Mouse (Mus musculus) retina, adult 2 months (tissue): ENCODE results near the gene BC049352.

Experiments used
- DNase-seq: peaks from one replicate; pipeline ENCODE4 v3.0.0-alpha.2; 2012; ENCODE audit warnings: low read depth, low spot score

Gene BC049352

DNA sequence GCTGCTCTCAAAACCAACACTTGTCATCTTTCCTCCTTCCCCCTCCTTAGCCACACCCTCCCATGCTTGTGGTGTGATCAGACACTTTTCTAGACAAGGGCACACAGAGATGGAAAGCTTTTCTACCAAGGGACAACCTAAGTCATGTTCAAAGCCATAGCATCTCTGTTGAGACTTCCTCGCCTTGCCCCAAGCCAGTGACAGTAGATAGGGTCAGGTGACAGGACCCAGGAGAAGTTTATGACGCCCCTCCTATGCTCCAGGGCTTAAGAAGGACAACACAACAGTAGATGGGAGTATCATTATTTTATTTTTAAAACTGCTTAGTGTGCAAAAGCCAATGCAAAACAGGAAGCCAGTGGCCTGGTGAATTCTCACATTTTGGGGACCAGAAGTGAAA, 65.7 kb downstream of the BC049352 start:
- no peak for DNase-seq

DNA sequence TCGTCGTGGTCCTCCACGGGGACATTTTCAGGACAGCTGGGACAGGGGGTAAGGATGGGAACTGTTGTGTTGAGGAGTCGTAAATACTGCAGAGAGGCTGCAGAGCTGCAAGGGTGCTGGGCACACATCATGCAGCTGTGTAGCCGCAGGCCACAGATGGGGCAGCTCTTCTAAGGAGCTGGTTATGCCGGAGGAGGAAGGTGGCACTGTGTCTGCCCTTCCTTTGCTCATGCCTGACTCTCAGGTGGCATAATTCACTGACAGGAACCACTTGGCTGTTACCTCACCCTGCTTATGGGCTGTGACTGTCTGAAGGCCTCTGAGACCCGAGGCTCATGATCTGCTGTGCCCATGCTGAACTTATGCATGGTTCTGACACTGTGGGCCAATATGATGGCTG, 68.5 kb downstream of the BC049352 start:
- no peak for DNase-seq

DNA sequence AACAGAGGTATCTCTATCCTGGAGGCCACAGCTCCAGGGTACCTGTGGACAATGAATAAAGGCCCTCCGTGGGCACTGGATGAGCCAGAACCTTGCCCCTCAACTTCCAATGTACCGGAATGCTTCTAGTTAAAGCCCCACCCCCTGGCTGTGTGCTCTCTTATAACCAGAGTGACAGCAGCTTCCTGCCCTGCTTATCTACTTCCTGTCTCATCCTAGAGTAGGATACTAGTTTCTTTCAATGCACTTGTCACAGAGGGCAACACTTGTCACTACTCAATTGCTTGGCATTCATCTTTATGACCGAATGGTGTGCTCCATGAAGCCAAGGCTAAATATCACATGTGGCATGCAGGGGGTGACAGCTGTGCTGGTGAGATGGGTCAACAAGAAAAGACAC, 69.5 kb downstream of the BC049352 start:
- no peak for DNase-seq

DNA sequence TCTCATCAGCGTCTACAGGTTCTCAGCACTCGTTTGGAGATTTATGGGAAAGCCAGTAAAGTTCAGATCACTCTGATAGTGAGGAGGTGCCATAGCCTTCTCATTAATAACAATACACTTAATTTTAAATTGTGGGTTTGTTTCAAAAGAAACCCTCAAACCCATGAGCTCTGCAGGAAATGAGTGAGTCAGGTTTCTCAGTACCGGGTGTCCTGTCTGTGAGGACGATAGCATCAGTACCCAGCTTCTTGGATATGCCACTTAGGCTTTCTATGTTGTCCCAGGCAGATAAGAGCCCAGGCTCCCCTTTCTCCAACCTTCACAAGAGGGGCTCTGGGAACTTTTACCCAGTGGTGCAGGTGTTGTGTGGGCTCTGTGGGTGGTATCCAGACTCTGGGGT, 70.2 kb downstream of the BC049352 start:
- no peak for DNase-seq

DNA sequence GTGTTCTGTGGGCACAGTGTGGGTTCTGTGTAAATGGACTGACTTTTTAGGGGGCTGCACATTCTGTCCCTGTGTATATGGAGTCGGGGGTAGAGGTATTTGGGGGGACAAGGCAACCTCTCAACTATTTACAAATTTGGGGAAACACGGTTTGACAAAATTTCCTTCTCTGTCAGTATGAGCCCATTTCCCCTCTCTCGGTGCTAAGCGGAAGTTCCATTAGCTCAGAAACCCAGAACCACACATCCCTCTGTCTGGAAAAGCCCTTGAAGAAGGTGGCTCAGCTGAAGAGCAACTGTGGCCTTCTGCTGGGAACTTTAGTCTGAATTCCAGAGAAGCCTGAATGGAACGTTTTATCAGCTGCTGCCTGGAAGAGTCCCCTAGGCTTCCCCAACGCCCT, 70.6 kb downstream of the BC049352 start:
- no peak for DNase-seq

DNA sequence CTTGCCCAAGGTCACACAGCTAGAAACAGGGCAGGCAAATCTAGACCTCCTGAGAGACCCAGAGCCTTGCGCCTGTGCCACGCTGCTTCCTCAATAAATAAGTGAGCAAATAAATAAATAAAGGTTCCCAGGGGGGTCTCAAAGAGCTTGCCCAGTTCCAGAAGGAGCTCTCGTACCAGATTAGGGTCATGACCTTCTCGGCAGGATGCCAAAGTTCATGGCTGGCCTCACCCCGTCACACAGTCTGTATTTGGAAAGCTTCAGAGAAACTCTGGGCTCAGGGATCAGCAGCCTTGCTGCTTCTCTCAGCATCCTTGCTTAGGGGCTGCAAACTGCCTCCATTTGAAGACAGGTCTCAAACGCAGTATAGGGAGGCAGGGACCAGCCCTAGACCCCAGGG, 72.2 kb downstream of the BC049352 start:
- no peak for DNase-seq

DNA sequence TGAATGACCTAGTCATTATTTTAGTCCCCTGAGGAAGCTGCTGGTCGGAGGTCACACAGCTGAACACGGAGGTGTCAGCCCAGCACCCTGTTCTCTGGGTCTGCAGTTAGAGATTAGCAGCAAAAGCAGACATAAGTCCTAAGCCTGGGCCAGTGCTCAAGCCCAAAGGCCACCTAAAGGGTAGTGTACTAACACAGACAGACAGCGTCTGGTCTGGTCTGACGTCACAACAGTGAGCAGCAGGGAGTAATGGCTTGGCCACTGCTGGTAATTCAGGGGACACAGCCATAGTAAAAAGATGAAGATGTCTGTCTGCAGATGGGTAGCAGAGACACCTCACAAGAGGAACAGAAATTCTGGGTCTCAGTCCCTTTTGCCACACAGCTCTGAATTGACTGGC, 72.8 kb downstream of the BC049352 start:
- DNase-seq = no peak

DNA sequence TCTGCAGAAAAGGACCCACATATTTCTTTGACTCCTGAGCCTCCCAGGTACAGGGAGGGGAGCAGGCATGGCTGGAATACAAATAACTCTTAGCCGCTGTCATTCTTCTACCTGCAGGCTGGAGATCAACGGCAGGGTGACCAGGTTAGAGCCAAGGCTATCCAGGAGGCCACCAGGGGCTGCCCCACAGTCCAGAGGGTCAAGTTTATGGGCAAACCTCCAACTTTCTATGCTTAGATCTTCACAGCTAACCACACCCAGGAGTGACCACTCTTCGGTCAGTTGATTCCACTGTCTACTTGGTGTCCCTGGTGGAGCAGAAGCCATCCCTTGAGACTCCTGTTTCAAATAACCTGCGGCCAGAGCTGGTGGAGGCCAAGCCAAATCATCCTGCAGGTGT, 73.6 kb downstream of the BC049352 start:
- no peak for DNase-seq

DNA sequence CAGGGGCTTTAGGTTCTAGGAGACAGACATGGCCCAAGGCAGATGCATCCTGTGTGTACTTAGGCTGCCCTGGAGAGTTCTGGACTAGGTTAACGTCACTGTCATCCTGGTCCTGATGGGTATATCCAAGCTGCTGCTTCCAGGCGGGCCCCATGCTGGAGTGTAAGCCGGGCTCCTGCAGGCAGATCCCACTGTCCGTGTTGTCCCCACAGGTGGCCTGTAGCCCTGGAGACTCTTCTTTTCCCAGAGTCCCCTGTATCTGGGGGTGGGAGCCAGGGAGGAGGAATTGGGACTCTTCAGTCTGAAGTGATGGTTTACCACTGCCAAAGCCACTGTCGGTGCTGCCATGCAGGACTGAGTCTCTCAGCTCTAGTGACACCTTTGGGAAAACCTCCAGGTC, 74.2 kb downstream of the BC049352 start:
- DNase-seq = no peak

DNA sequence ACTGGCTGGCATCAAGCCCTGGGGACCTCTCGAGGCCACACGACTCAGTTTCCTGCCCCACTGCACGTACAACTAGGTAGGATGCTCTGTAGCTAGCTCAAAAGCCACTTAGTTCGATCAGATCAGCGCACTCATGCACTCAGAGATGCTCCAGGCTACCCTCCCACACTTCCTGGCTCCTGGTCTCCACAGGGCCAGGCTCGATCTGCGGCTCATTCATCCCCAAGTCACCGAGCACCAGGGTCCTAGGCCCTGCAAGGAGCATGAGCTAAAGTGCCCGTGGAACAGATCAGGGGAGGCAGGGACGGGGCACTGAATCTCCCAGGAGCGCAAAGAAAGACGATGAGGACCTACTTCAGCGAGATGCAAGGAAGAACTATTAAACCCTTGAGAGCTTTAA, 77.3 kb downstream of the BC049352 start:
- DNase-seq = no peak

DNA sequence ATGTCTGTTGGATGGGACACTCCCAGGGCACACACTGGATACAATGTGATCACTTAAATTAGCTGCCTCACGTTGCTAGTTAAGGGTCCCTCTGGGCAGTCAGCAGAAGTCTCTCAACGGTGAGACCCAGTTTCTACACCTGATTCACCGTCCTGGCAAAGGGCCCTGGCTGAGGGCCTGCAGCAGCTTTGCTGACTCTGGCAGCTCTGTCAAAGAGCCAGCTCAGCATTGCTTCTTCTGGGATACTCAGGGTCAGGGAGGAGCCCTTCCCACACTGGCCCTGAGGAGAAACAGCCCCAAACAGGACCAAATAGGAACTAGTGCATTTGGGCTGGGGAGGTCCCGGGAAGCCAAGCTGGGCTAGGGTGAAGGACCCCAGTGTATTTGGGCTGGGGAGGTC, 79.7 kb downstream of the BC049352 start:
- no peak for DNase-seq

DNA sequence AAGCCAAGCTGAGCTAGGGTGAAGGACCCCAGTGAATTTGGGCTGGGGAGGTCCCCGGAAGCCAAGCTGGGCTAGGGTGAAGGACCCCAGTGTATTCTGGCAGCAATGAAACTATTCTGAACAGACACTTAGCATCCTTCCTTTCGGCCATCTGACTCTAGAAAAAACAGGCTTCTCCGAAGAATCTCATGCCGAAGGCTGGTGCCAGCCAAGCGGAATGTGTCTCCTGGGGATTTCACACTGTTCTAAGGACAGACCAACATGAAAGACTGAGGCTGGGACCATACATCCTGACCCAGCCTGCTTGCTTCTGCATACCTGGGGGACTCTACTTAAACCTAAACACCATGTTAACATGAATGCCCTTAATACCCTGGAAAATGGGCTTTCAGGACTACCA, 80.1 kb downstream of the BC049352 start:
- DNase-seq = no peak

DNA sequence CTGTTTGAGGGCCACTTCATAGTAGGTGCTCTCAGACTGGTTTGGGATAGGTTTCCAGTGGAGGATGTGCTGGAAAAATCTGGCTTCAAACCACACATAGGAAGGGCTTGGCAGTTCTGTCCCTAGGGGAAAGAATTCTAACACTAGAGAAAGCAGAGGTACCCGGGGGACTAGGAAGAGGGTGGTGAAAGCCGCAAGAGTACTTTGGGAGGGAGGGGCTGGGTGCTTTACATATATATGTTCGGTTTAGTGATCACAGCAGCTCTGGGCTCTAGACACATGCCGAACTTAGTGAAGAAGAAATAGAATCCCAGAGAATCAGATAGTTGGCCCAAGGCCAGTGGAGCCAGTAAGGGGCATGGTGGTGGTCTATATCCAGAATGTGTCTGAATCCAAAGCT, 85.3 kb downstream of the BC049352 start:
- DNase-seq = no peak

DNA sequence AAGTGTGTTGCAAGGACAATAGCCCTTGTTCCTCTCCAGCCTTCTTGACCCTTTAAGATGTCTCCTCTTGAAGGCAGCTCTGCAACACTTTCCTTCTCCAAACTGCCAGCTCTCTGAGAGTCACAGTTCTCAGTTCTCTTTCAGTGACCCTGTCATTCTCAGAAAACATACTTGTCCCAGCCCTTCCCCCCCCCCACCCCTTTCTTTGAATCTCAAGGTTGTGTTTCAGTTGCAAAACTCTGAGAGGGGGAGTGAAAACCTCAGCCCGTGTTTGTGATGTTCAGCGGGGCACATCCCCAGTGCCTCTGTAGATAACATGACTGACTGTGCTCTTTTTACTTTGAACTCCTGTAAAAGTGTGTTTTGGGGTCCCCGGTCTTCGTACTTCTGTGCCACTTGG, 86.3 kb downstream of the BC049352 start:
- DNase-seq = no peak

DNA sequence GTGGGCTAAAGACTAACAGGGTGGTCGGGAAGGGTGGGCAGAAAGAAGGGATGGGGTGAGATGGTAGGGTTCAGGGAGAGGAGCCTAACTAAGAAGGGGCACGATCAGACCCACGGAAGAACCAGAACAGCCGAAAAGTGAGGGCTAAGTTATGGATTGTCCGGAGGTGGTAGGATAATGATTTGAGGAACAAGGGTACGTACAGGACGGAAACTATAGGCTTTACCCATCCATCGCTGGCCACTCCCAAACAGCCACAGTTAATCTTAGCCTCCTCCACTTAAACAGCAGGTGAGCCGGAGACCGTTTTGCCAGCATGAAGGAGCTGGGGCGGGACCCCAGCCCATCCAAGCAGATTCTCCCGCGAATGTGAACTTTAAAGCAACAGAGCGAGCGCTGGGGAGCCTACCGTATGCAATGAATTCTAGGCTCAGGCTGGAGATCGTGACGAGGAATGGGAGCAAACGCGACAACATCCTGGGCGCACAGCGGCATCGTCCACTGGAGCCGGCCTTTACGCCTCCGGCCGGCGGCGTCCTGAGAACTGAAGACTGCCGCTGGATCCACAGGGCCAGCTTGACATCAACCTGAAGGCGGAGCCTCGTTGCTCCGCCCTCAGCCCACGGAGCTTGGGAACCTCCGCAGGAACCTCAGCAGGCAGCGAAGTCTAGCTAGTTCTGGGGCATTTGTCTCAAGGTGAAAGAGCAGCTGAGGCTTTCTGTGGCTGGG, 87.0 kb downstream of the BC049352 start, which contains the start of gene Il10ra:
Il10ra (minus strand) TSS at position 553 of the 729 bp plus-strand sequence.
- DNase-seq = no peak

DNA sequence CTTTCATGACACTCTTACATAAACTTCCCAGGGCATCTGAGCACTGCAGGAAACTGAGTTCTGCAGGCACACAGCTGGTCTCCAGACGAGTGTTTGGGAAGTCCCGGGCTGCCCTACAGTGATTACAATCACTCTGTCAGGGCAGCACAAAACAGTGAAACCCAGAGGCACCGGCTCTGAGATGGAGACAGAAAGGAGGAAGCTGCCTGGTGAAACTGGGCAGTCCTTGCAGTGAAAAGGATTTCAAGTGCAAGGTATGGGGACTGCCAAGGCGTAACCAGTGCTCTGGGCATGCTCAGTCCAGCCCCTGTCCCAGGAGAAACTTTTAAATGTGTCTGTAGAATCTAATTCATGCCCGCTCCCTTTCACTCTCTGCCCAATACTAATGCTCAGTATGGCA, 90.4 kb downstream of the BC049352 start:
- no peak for DNase-seq

DNA sequence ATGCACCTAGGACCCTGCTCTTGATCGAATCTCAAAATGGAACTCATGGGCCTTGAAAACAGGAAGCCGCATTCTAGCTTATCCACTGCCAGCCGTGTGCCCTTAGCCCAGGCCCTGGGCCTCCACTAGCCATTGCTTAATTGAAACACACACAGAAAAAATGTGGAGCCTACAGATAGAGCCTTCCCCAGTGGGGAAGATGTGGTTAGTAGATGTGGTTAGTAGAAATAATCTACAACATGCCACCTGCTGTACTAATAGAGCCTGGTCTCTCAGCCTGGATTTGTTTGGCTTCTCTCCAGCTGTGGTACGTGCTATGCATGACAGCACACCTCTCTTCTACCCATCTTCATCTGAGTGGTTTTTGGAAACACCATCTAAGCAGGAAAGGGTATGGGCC, 92.4 kb downstream of the BC049352 start:
- DNase-seq = no peak

DNA sequence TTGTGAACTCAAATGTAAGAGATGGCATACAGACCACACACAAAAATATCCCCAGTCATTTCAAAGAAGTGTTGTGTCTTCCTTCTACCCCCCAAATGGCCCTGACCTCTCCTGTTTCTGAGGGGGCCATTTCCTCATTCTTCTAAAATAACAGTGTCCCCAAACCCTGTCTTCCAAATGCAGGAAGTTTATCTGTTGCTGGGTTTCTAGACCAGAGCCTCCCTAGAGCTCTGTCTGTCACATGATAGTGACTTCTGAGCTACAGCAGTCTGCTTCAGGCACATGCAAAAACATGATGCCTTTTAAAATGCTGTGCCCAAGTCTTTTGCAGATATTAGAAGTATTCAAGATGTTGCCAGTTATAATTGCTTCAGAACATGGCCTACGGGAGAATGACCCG, 92.8 kb downstream of the BC049352 start:
- no peak for DNase-seq

DNA sequence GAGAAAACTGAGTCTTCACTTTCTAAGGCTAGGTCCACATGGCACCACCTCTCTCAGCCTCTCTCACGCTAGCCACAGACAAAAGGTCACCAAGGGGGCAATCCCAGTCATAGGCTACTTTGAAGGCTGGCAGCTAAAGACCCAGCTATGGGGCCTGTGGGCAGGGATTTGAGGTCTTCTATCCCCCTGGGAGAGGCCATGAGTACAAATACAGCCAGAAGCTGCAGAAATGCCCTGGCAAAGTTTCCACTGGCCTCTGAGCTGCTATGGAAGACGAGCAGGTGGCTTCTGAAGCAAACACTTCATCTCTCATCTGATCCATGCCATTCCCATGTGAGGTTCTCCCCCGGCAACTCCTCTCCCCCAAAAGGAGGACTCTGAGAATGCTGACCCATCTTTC, 98.3 kb downstream of the BC049352 start:
- DNase-seq = no peak

DNA sequence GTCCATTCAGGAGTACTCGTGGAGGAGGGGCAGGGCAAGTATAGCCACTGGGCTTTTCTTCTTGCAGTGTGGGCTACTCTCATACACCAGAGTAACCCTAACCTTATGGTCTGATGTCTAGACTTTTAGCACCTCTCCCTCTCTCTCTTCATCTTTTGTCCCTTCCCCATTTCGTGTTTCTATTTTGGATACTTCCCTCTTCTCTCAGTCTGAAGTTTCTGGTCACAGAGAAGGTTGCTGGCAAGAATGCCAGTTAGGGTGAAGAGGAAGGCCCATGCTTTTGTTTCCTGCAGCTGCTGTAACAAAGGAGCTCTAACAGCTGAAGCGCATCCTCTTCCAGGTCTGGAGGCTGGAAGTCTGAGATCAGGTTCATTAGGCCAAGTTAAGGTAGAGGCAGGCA, 99.1 kb downstream of the BC049352 start:
- no peak for DNase-seq

DNA sequence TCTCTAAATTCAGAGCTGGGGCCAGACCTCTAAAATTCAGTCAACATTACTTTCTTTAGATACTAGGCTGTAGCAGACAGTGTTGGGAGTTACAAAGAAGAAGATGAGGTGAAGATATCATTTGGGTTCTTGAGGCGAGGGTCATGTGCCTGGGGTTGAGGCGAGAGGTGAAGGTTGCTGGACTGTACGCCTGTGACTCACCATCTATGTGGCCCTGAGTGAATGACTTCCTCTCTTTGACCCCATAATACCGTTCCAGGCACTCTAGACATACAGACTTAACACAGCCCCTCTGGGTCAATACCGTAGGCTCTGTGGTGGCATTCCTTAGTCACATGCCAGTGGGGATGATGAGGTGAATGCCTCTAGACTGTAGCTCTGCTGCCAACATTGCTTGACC, 100.7 kb downstream of the BC049352 start:
- no peak for DNase-seq

DNA sequence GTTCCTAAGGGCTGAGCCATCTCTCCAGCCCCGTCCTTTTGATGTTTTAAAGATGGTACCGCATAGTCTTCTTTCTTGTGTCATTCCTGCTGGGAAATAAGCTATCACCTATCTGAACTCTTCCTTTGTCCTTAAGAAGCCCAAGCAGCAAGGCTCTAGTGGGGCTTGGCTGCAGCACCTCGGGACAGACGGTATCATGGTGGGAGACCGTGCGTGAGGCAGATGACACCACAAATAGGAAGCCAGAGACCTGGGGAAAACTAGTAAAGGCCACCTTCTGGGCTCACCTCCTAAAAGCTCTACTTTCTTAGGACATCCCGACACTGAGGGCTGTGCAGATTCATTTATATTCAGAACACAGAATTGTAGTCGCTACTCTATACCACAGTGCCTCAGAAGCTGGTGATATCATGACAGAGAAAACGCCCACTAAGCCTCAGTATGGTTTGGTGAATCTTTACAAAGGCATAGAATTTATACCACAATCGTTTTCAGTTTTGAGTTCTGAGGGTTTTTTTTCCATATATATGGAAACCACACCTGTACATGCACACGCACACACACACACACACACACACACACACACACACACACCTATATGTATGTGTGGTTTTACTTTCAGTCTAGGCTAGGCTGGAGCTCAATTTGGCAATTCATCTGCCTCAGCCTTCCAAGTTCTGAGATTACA, 109.8 kb downstream of the BC049352 start:
- no peak for DNase-seq

DNA sequence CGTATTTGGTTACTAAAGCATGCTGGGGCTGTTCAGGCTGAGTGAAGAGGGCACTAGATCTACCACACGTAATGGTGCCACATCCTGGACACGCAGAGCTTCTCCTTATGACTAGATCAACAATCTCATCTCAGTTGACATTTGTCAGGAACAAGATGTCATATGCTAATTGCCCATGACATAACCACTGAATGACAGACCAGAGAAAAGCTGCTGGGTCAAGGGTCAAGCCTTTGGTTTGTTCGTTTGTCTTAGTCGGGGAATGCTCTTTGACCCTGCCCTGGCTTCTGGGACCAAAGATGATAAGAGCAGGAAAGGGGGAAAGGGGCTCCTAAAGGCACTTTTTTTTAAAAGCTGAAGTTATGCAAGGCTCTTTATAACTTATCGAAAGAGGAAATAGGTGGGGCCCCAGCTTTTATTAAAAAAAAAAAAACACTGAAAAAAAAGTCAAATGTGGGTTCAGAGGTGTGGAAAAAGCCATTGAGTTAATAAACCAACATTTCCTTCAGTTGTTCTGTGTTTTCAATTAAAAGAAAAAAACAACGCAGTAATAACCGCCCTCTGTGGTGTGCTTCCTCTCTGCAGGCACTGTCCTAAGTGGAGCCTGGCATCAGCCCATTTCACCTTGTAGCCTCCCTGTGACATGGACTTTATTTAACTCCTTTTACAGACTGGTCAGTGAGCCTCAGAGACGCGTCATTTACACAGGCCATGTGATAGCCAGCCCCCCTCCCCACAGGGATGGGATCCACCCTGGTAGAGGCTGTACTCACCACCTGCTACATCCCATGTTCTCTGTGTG, 112.6 kb downstream of the BC049352 start:
- DNase-seq = no peak
